Mouse (Mus musculus): ENCODE data around the gene Hmcn2. TPM values are rescaled to one million over a fixed set of nuclear protein-coding genes. Genes with fewer than 3 reads are reported as not detected.
A peak's percentile ranks its signal among the peaks of the same experiment; 100 is the strongest.

The Hmcn2 gene
- polyA plus RNA-seq, 1 experiment from 2014 or later = 5.6 TPM

DNA sequence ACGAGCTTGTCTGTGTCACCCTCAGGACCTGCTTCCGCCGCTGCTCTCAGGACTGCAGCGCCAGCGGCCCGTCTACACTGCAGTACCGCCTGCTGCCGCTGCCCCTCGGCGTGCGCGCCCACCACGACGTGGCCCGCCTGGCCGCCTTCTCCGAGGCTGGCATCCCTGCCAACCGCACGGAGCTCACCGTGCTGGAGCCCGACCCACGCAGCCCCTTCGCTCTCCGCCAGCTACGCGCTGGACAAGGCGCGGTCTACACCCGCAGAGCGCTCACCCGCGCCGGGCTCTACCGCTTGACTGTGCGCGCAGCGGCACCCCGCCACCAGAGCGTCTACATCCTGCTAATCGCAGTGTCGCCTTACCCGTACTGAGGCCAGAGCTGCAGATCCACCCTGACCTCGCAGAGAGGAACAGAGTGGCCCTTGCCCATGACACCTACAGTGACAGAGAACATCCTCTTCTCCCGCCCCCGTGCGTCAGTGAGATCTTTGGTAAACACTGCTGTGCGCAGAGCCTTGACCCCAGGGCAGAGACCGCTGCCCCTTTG, 145.9 kb downstream of the Hmcn2 start:
- H3K4me3 ChIP-seq (replicated peaks; ENCODE audit: low read length) = peak overlapping the region; percentile 46
- WGBS = 2% methylated on average over 48 of the region's 48 CpGs
- no peaks in the 10 kb centered on the region for H3K27me3 ChIP-seq (ENCODE audit: control insufficient read depth, insufficient read depth, low read length)
- no peaks in the 10 kb centered on the region for H3K36me3 ChIP-seq (ENCODE audit: control insufficient read depth, insufficient read depth, low read length)
- no peaks in the 10 kb centered on the region for H3K9me3 ChIP-seq (replicated peaks; ENCODE audit: control insufficient read depth, low read length)
- H3K9ac ChIP-seq (ENCODE audit: low read length) = peak overlapping the region; percentile 81
- peak overlapping the region; percentile 94 for H3K27ac ChIP-seq (ENCODE audit: low read length)
- peaks cover 22% of the 10 kb centered on the region for H3K4me1 ChIP-seq (ENCODE audit: control insufficient read depth, insufficient read depth, low read length)
- peak; percentile 12; the same call in 1 of the 2 replicates for ATAC-seq (ENCODE audit: insufficient read depth, low FRiP score)
- peak overlapping the region; percentile 85 for H3K4me2 ChIP-seq (ENCODE audit: low read depth, low read length)

DNA sequence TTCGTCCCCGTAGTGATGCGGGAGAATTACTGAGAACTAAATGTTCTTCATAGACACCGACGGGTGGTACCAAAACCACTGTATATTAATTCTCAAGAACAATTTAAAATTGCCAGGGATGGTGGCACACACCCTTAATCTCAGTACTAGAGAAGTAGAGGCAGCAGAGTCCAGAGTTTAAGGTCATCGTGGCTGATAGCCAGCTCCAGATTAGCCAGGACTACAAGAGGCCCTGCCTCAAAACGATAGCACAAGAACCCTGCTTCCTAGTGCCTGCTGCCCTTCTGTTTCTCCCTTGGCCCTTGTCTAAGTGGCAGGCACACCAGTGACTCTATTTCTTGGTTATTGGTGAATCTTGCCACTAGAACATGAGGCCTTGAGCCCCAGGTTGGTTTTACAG, 146.7 kb downstream of the Hmcn2 start:
- Histone ChIP-seq H3K27me3 (ENCODE audit: control insufficient read depth, insufficient read depth, low read length) (no peaks in the 10 kb centered on the region), H3K36me3 (ENCODE audit: control insufficient read depth, insufficient read depth, low read length) (no peaks in the 10 kb centered on the region), H3K27ac (ENCODE audit: low read length) (peak overlapping the region; percentile 94; the same call in 1 of the 2 replicates), H3K4me1 (ENCODE audit: control insufficient read depth, insufficient read depth, low read length) (peaks cover 19% of the 10 kb centered on the region), H3K9ac (ENCODE audit: low read length) (peak overlapping the region; percentile 81; the same call in 1 of the 2 replicates), H3K4me2 (ENCODE audit: low read depth, low read length) (no peak overlapping the region), H3K9me3 (replicated peaks; ENCODE audit: control insufficient read depth, low read length) (no peaks in the 10 kb centered on the region), H3K4me3 (replicated peaks; ENCODE audit: low read length) (no peak overlapping the region)
- ATAC-seq (ENCODE audit: insufficient read depth, low FRiP score) = no peak
- WGBS = 76% methylated on average over 7 of the region's 7 CpGs

DNA sequence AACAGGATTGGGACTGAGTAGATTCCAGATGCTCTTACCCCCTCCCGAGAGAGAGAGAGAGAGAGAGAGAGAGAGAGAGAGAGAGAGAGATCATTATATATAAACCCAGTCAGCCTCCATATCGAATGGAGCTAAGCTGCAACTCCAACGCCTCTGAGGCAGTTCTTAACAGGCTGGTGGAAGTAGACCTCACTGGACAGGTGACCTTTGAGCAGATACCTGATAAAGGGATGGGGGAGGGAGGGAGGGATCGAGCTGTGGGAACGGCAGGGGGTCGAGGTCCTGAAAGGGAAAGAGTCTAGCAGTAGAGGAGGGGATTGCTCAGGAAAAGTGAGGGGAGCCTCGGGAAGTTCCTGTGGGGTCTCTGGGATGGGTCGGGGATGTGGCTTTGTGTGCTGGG, 147.8 kb downstream of the Hmcn2 start:
- Histone ChIP-seq H3K9me3 (replicated peaks; ENCODE audit: control insufficient read depth, low read length) (no peaks in the 10 kb centered on the region), H3K9ac (ENCODE audit: low read length) (no peak overlapping the region), H3K36me3 (ENCODE audit: control insufficient read depth, insufficient read depth, low read length) (no peaks in the 10 kb centered on the region), H3K27ac (ENCODE audit: low read length) (no peak overlapping the region), H3K27me3 (ENCODE audit: control insufficient read depth, insufficient read depth, low read length) (no peaks in the 10 kb centered on the region), H3K4me2 (ENCODE audit: low read depth, low read length) (no peak overlapping the region), H3K4me3 (replicated peaks; ENCODE audit: low read length) (no peak overlapping the region), H3K4me1 (ENCODE audit: control insufficient read depth, insufficient read depth, low read length) (peaks cover 17% of the 10 kb centered on the region)
- no peak for ATAC-seq (ENCODE audit: insufficient read depth, low FRiP score)
- 40% methylated on average over 8 of the region's 8 CpGs for WGBS

DNA sequence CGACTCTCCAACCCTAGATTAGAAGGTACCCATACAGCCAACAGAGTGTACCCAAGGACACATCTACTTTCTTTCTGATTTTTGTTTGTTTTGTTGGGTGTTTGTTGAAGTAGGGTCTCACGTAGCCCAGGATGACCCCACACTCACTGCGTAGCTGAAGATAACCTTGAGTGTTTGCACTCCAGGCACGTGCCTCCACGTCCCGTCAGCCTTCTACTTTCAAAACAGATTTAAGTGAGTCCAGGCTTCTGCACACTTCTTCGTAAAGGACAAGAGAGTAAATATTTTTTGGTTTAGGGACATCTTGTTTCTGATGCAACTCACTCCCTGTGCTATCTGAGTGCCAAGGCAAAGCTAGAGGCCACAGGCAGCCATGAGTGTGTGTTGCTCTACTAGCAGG, 149.0 kb downstream of the Hmcn2 start:
- Histone ChIP-seq H3K27me3 (ENCODE audit: control insufficient read depth, insufficient read depth, low read length) (no peaks in the 10 kb centered on the region), H3K4me2 (ENCODE audit: low read depth, low read length) (no peak overlapping the region), H3K27ac (ENCODE audit: low read length) (0 out of 2 replicates have a peak overlapping the region, but pooled peaks have one; percentile 3), H3K36me3 (ENCODE audit: control insufficient read depth, insufficient read depth, low read length) (no peaks in the 10 kb centered on the region), H3K9me3 (replicated peaks; ENCODE audit: control insufficient read depth, low read length) (no peaks in the 10 kb centered on the region), H3K9ac (ENCODE audit: low read length) (no peak overlapping the region), H3K4me3 (replicated peaks; ENCODE audit: low read length) (no peak overlapping the region), H3K4me1 (ENCODE audit: control insufficient read depth, insufficient read depth, low read length) (peaks cover 17% of the 10 kb centered on the region)
- no peak for ATAC-seq (ENCODE audit: insufficient read depth, low FRiP score)
- 59% methylated on average over 7 of the region's 7 CpGs for WGBS

DNA sequence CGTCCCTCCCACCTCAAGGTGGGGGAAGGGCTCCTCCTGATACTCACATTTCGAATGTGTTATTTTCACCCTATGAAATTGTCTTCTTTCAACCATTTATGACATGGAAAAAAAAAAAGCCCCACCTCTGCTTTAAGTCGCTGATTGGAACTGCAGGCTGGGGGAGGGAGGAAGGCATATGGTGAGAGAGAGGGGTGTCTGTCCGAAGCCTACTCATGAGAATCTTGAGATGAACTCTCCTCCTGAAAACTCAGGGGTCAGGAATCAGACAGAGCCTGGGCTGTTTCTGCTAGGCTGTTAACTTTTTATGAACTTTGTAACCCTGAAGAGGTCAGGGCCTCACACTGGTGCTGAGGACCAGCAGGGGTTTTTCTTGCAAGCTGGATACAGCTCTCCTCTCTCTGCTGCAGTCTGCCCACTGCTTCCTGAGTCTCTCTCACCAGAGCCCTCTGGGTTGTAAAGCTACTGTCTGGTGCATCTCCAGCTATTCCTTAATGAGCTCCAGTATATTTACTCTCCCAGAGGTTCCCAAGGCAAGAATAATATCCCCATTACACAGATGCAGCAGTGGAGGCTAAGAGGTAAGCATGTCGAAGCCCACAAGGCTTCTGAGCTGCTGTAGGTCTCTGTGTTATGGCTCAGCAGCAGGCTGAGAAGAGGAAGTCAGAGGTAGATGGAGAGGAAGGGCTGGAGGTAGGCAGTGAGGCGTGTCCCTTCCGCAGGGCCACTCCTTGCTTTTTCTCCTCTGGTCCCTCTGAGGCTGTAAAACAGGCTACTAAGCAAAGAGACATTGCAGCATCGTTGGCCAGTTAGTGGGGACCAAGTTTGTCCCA, 149.7 kb downstream of the Hmcn2 start:
- H3K9me3 ChIP-seq (replicated peaks; ENCODE audit: control insufficient read depth, low read length) = no peaks in the 10 kb centered on the region
- peak overlapping the region; percentile 35; the same call in 1 of the 2 replicates for H3K9ac ChIP-seq (ENCODE audit: low read length)
- H3K4me2 ChIP-seq (ENCODE audit: low read depth, low read length) = no peak overlapping the region
- no peaks in the 10 kb centered on the region for H3K36me3 ChIP-seq (ENCODE audit: control insufficient read depth, insufficient read depth, low read length)
- H3K27me3 ChIP-seq (ENCODE audit: control insufficient read depth, insufficient read depth, low read length) = no peaks in the 10 kb centered on the region
- H3K27ac ChIP-seq (ENCODE audit: low read length) = peak overlapping the region; percentile 38; the same call in 1 of the 2 replicates
- no peak overlapping the region for H3K4me3 ChIP-seq (replicated peaks; ENCODE audit: low read length)
- no peak for ATAC-seq (ENCODE audit: insufficient read depth, low FRiP score)
- peaks cover 17% of the 10 kb centered on the region for H3K4me1 ChIP-seq (ENCODE audit: control insufficient read depth, insufficient read depth, low read length)
- 43% methylated on average over 8 of the region's 8 CpGs for WGBS

DNA sequence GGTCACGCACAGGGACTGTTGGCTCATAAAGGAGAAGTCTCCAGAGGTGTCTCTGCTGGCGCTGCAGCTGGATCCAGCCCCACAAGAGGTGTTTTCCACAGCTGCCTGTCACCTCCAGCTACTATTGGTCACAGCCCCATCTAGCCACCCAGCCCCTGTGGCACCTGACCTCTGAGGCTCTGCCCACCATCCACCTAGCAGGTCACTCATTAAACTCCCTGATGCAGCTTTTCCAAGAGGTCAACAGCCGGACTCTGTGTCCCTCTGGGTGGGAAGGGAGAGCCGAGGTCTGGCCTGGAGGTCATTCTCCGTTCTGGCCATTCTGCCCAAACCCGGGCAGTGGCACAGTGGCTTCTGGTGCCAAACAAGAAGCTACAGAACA, 150.3 kb downstream of the Hmcn2 start:
- 76% methylated on average over 6 of the region's 6 CpGs for WGBS

DNA sequence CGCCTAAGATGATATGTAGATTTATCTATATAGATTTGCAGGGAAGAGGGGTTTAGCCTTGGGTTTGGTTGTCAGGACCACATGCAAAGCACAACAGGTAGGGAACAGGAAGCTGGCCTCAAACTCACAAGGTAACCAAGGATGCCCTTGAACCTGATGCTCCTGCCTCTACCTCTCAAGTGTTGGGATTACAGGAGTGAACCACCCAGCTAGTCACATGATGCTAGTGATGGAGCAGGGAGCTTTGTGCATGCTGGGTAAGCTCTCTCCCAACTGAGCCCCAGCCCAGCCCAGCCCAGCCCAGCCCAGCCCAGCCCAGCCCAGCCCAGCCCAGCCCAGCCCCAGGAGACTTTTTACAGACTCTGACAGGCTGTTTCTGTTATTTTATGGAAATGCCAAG, 153.2 kb downstream of the Hmcn2 start:
- H3K27me3 ChIP-seq (ENCODE audit: control insufficient read depth, insufficient read depth, low read length) = 0 out of 2 replicates have a peak, but pooled peaks cover 3% of the 10 kb centered on the region
- H3K4me3 ChIP-seq (replicated peaks; ENCODE audit: low read length) = no peak overlapping the region
- no peak overlapping the region for H3K27ac ChIP-seq (ENCODE audit: low read length)
- no peak overlapping the region for H3K4me2 ChIP-seq (ENCODE audit: low read depth, low read length)
- H3K36me3 ChIP-seq (ENCODE audit: control insufficient read depth, insufficient read depth, low read length) = no peaks in the 10 kb centered on the region
- H3K9ac ChIP-seq (ENCODE audit: low read length) = no peak overlapping the region
- no peaks in the 10 kb centered on the region for H3K9me3 ChIP-seq (replicated peaks; ENCODE audit: control insufficient read depth, low read length)
- 74% methylated on average over 1 of the region's 1 CpGs for WGBS
- no peak for ATAC-seq (ENCODE audit: insufficient read depth, low FRiP score)
- peaks cover 11% of the 10 kb centered on the region for H3K4me1 ChIP-seq (ENCODE audit: control insufficient read depth, insufficient read depth, low read length)

More for the DNA sequence above, 150.3 kb downstream of the Hmcn2 start:
- peaks cover 19% of the 10 kb centered on the region for H3K4me1 ChIP-seq (ENCODE audit: control insufficient read depth, insufficient read depth, low read length)
- H3K36me3 ChIP-seq (ENCODE audit: control insufficient read depth, insufficient read depth, low read length) = no peaks in the 10 kb centered on the region
- 0 out of 2 replicates have a peak, but pooled peaks cover 3% of the 10 kb centered on the region for H3K27me3 ChIP-seq (ENCODE audit: control insufficient read depth, insufficient read depth, low read length)
- H3K9ac ChIP-seq (ENCODE audit: low read length) = peak overlapping the region; percentile 35; the same call in 1 of the 2 replicates
- ATAC-seq (ENCODE audit: insufficient read depth, low FRiP score) = no peak
- no peak overlapping the region for H3K4me3 ChIP-seq (replicated peaks; ENCODE audit: low read length)
- no peaks in the 10 kb centered on the region for H3K9me3 ChIP-seq (replicated peaks; ENCODE audit: control insufficient read depth, low read length)
- H3K4me2 ChIP-seq (ENCODE audit: low read depth, low read length) = no peak overlapping the region
- peak overlapping the region; percentile 38; the same call in 1 of the 2 replicates for H3K27ac ChIP-seq (ENCODE audit: low read length)

DNA sequence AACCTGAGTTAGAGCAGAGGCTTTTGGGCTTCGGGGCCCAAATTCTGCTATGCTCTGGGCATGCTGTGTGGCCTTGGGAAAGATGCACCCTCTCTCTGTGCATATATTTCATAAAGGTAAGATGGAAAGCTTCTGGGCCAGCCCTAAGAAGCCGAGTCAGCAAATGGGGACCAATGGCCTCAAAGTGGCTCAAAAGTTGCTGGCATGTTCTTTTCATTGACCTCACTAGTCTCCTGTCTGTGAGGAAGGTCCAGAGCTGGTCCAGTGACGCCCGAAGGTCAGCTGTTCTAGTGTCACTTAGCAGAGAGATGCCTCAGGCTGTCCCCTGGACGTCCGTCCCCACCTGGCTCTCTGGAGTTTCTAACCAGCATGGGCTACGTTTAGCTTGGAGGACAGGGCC, 154.6 kb downstream of the Hmcn2 start:
- Histone ChIP-seq H3K27me3 (ENCODE audit: control insufficient read depth, insufficient read depth, low read length) (0 out of 2 replicates have a peak, but pooled peaks cover 3% of the 10 kb centered on the region), H3K4me2 (ENCODE audit: low read depth, low read length) (no peak overlapping the region), H3K9me3 (replicated peaks; ENCODE audit: control insufficient read depth, low read length) (no peaks in the 10 kb centered on the region), H3K4me3 (replicated peaks; ENCODE audit: low read length) (no peak overlapping the region), H3K27ac (ENCODE audit: low read length) (no peak overlapping the region), H3K4me1 (ENCODE audit: control insufficient read depth, insufficient read depth, low read length) (peaks cover 10% of the 10 kb centered on the region), H3K36me3 (ENCODE audit: control insufficient read depth, insufficient read depth, low read length) (no peaks in the 10 kb centered on the region), H3K9ac (ENCODE audit: low read length) (no peak overlapping the region)
- ATAC-seq (ENCODE audit: insufficient read depth, low FRiP score) = no peak
- 87% methylated on average over 7 of the region's 7 CpGs for WGBS

DNA sequence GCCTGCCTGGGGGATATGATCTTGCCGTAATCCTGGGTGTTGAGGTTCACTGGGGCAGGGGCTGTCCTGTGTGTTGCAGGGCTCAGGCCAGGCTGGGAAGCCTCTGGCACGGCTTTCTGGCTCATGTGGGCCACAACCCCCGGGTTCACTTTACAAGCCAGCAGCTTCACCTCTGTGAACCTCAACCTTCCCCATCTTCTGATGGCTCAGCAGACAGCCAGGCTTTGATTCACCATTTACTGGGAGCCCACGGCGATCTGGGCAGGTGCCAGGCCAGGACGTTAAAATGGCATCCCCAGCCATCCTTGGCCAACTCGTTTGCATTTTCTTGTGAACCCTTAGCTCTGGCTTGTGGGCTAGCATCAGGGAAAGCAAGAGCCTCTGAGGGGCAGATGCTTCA, 155.3 kb downstream of the Hmcn2 start:
- H3K36me3 ChIP-seq (ENCODE audit: control insufficient read depth, insufficient read depth, low read length) = no peaks in the 10 kb centered on the region
- no peaks in the 10 kb centered on the region for H3K9me3 ChIP-seq (replicated peaks; ENCODE audit: control insufficient read depth, low read length)
- H3K9ac ChIP-seq (ENCODE audit: low read length) = peak overlapping the region; percentile 73
- peak overlapping the region; percentile 77 for H3K4me2 ChIP-seq (ENCODE audit: low read depth, low read length)
- peaks cover 6% of the 10 kb centered on the region for H3K4me1 ChIP-seq (ENCODE audit: control insufficient read depth, insufficient read depth, low read length)
- WGBS = 35% methylated on average over 7 of the region's 7 CpGs
- H3K27ac ChIP-seq (ENCODE audit: low read length) = peak overlapping the region; percentile 13; the same call in 1 of the 2 replicates
- H3K27me3 ChIP-seq (ENCODE audit: control insufficient read depth, insufficient read depth, low read length) = 0 out of 2 replicates have a peak, but pooled peaks cover 3% of the 10 kb centered on the region
- H3K4me3 ChIP-seq (replicated peaks; ENCODE audit: low read length) = peak overlapping the region; percentile 57
- ATAC-seq (ENCODE audit: insufficient read depth, low FRiP score) = no peak
